Mouse (Mus musculus) MEL (cell line): ENCODE data around the gene Ssc5d.

Experiments
- CHD2 ChIP-seq: IDR thresholded peaks from 2 replicates; pipeline ENCODE4 v1.6.1; 2011; ENCODE audit warnings: low read length, improper control_type of control experiment
- CTCF ChIP-seq, 3 experiments: IDR thresholded peaks in 2 of 3; conservative IDR thresholded peaks in 1 of 3; 2 replicates each; pipeline ENCODE4 v1.5.1; 2011 to 2012; ENCODE audit warnings: low read length in 3 of 3, low read depth in 2 of 3, mild to moderate bottlenecking in 2 of 3, improper control_type of control experiment in 1 of 3, inconsistent platforms in 1 of 3, mixed read lengths in 1 of 3, moderate library complexity in 1 of 3; ENCODE audit not compliant: control insufficient read depth in 1 of 3, insufficient read depth in 1 of 3, poor library complexity in 1 of 3, severe bottlenecking in 1 of 3
- E2F4 ChIP-seq: IDR thresholded peaks from 2 replicates; pipeline ENCODE4 v1.6.1; 2011; ENCODE audit warnings: low read depth, low read length, improper control_type of control experiment, borderline replicate concordance
- MAFK ChIP-seq: IDR thresholded peaks from 2 replicates; pipeline ENCODE4 v1.6.1; 2011; ENCODE audit warnings: low read depth, mild to moderate bottlenecking, low read length, improper control_type of control experiment, borderline replicate concordance
- MAX ChIP-seq: IDR thresholded peaks from 2 replicates; pipeline ENCODE4 v1.6.1; 2011; ENCODE audit warnings: low read length, improper control_type of control experiment
- POLR2A ChIP-seq, 2 experiments: IDR thresholded peaks; 2 replicates each; pipeline ENCODE4 v1.6.1; 2011 to 2012; ENCODE audit warnings: low read length in 2 of 2, mild to moderate bottlenecking in 2 of 2, control low read depth in 1 of 2, improper control_type of control experiment in 1 of 2, low read depth in 1 of 2, moderate library complexity in 1 of 2; ENCODE audit not compliant: control insufficient read depth in 1 of 2, insufficient read depth in 1 of 2, poor library complexity in 1 of 2
- TCF12 ChIP-seq: IDR thresholded peaks from 2 replicates; pipeline ENCODE4 v1.6.1; 2014; ENCODE audit warnings: low read depth, mild to moderate bottlenecking, inconsistent platforms, low read length, improper control_type of control experiment, moderate library complexity
- USF1 ChIP-seq: IDR thresholded peaks from 2 replicates; pipeline ENCODE4 v1.6.1; 2014; ENCODE audit warnings: low read depth, mild to moderate bottlenecking, inconsistent platforms, low read length, improper control_type of control experiment, moderate library complexity

- TF ChIP-seq MAFK (no peak), CTCF (IDR thresholded peaks at IDR 0.05 in 2 of 3, conservative IDR thresholded peaks at IDR 0.05 in 1 of 3; ENCODE audit: control insufficient read depth in 1 of 3, insufficient read depth in 1 of 3, low read depth in 2 of 3, low read length in 3 of 3, poor library complexity in 1 of 3, severe bottlenecking in 1 of 3) (no peak), POLR2A (IDR thresholded peaks at IDR 0.05; ENCODE audit: control insufficient read depth in 1 of 2, insufficient read depth in 1 of 2, low read depth in 1 of 2, low read length in 2 of 2, poor library complexity in 1 of 2) (no peak), TCF12 (no peak), USF1 (no peak), CHD2 (no peak), E2F4 (no peak), MAX (no peak)
These were observed 46.1 kb downstream of the Ssc5d start for GRCm38 (mm10) chr7:4971710-4972109.
